Mouse (Mus musculus) lung, adult 18-20 months (tissue): Measurements from ENCODE around the gene Ikzf1.

Source experiments
- DNase-seq, 2 experiments: peaks; one replicate each; pipeline ENCODE4 v3.0.0; 2022; ENCODE audit warnings: mixed read lengths in 2 of 2

Gene Ikzf1

GRCm38 (mm10) chr11:11684930-11685852 is at the start of gene Ikzf1:
Gene Ikzf1 (plus strand): TSS chr11:11685003.
- DNase-seq, result no peak

DNA sequence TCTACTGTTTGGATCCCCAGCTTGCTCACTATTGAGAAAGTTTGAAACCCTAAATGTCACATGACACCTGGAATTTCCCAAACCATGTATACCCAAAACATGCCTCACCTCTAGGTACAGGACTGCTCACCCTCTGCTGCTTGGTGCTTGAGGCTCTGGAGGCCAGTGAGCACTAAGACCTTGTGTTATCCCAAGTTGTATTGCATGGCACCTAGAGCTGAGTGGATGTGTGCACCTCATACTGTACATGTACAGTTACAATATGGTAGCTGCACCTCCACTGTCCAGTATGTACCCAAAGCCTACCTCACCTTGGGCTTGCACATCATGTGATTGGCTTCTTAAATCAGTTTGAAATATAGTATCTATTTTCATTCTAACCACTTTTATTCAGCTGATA is 40.5 kb upstream of the Ikzf1 start:
- DNase-seq, result no peak

DNA sequence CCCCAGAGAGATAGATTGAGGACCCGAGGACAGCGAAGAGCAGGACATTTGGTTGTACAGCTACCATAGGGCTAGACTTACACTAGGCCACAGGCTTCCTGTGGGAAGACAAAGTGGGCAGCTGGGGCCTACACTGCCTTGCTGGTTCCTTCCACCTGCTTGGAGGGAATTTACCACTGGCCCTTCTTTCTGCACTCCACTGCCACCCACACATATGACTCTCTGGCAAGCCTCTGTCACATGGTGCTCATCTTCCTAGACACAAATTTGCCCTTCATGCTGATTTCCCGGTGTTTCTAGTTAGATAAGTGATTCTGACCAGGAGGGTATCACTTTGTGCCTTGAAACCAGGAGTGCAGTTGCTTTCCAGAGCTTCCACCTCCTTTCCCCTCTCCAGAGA is 28.4 kb upstream of the Ikzf1 start:
- no peak for DNase-seq

GRCm38 (mm10) chr11:11656995-11657530 is 27.7 kb upstream of the Ikzf1 start:
- DNase-seq, result peak in 1 of 2 experiments; percentile 5

GRCm38 (mm10) chr11:11657634-11658033 is 27.2 kb upstream of the Ikzf1 start:
- DNase-seq, result no peak

- DNase-seq, result no peak
Measured at GRCm38 (mm10) chr11:11658834-11659233, 26.0 kb upstream of the Ikzf1 start.

DNA sequence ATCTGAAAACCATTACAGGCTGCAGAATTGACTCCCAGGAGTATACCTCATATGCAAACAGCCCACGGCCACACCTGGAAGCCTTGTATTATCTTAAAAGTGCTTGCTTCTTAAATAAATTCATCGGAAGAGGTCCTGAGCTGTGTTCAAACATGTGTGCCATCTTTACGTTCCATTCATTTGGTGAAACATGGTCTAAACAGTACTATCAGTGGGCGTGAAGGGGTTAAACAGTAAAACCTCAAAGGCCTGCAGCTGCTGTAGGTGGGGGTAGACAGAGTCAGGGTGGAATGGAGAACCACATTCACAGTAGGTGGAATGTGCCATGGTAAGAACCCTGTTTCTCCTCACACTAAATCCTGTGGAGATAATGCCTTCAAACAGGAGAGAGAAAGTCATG is 24.2 kb upstream of the Ikzf1 start:
- DNase-seq, result no peak

GRCm38 (mm10) chr11:11667254-11667921 is 17.4 kb upstream of the Ikzf1 start:
- no peak for DNase-seq

- DNase-seq, result no peak
Measured at GRCm38 (mm10) chr11:11667922-11668290, 16.9 kb upstream of the Ikzf1 start.

DNA sequence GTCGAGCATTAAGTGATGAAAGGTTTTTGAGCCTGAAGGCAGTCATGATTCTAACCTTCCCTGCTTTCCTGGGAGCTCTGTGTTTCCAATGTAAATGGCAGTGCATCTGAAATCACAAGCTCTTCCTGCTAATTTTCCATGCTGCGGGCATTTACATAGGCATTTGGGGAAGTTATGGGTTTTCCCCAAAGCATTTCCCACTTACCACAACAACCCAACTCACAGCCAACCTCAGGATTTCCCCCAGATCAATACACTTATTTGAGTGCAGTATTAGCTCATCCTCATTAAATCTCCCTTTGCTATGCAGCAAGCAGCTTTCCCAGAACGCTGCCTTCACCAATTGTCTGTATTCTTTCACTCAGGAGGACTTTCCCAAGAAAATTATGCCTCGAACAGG is 11.8 kb upstream of the Ikzf1 start:
- DNase-seq, result no peak

DNA sequence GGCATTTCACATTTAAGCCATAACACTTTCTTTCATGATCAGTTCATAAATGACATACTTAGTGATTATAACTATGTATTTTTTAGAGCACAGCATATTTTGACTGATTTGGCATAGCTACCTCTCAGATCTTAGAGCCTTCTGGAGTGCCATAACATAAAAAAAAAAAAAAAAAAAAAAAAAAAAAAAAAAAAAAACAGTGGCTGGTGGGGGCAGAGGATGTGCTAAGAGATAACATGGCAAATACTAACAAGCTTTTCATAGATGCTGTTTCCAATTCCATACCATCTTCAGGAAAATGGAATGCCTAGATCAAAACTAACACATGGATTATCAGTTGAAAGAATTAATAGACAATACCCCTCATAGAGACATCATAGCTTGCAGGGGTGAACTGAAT is 9.7 kb upstream of the Ikzf1 start:
- no peak for DNase-seq

DNA sequence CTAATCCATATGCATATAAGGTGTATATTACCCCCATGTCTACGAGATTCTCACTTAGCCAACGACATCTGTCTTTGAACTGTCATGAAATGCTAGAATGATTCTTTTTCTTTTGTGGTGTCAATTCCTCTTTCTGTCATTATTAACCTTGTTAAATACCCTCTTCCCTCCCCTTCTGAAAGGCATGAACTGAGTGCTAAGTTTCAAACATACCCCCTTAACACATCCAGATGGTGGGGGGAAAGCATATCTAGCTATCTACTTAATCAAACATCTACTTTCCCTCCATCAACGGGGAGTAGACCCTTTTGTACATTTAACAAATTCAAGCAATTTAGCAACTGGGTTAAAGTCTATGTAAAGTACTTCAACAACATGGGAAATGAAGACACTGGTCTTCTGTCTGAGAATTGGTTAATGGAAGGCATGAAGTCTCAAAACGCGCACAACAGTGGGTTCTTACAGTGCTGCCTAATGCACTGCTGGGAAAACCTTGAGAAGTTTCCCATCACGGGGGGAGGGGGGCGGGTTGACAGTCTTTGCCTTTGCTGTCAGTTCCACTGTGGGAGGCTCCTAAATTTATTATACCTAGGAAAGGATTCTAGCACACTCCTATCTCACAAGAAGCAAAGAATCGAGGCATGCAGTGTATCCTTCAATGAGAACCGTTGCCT is 8.6 kb upstream of the Ikzf1 start:
- no peak for DNase-seq

DNA sequence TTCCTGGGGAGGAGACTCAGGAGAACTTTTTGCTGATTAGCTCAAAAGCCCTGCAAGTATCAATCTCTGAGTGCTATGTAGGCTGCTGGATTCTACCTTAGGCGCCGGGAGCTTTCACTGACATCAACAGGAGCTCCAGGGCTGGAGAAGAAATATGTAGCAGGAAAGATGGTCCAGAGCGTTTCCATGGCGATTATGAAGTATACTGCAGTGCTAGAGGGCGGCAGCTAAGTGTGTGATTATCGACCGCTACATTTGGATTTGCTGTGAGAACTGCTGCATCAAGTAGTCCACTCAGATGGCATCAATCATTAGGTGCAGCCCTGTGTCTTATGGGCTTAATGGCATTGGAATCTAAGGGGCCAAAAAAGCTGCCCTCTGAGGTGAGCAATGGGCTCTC is 7.6 kb upstream of the Ikzf1 start:
- no peak for DNase-seq

GRCm38 (mm10) chr11:11678972-11679371 is 5.8 kb upstream of the Ikzf1 start:
- no peak for DNase-seq

- DNase-seq, result no peak
Measured at GRCm38 (mm10) chr11:11684056-11684929, 510 bp upstream of the Ikzf1 start.

DNA sequence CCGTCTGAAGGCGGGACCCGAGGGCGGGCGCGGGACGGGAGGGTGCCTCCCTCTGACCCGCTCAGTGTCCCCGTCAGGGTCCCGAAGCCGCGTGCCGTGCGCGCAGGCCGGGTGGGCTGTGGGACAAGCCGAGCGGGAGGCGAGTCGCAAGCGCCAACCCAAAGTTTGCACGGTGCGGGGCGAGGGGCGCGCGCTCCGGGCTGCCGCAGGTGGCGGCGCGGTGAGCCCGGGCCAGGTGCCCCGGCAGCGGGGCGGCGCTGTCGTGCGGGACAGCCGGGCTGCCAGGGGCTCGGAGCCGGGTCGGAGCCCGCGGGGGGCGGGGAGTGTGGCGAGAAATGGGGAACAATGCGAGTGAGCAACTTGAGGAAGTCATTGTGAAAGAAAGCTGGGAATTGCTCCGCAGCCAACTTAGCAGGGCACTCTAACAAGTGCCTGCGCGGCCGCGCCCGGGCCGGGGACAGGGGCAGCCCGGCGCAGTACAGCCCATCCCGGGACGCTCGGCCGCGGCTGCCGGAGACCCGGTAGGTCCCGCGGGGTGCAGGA is 1.1 kb downstream of the Ikzf1 start:
- peak; percentile 82 to 83 for DNase-seq

- DNase-seq, result no peak
Measured at GRCm38 (mm10) chr11:11686569-11687051, 1.8 kb downstream of the Ikzf1 start.

GRCm38 (mm10) chr11:11687551-11688185 is 2.9 kb downstream of the Ikzf1 start:
- DNase-seq, result no peak

GRCm38 (mm10) chr11:11688766-11689330 is 4.0 kb downstream of the Ikzf1 start:
- no peak for DNase-seq

GRCm38 (mm10) chr11:11689701-11690058 is 4.9 kb downstream of the Ikzf1 start:
- no peak for DNase-seq
